Mouse (Mus musculus) c-Kit-negative CD71-positive TER-119-positive erythroid progenitor cells, embryonic 14.5 days (primary cell): ENCODE data around the gene Ebf1.

Experiments used
- DNase-seq: peaks from one replicate; pipeline ENCODE4 v3.0.0-alpha.2; 2013; ENCODE audit warnings: low read depth, low spot score

Gene Ebf1

GRCm38 (mm10) chr11:44663609-44664141 lies 46.6 kb downstream of the Ebf1 start:
- DNase-seq, result no peak

- DNase-seq, result no peak
These were observed 48.1 kb downstream of the Ebf1 start for GRCm38 (mm10) chr11:44665156-44665682.

DNA sequence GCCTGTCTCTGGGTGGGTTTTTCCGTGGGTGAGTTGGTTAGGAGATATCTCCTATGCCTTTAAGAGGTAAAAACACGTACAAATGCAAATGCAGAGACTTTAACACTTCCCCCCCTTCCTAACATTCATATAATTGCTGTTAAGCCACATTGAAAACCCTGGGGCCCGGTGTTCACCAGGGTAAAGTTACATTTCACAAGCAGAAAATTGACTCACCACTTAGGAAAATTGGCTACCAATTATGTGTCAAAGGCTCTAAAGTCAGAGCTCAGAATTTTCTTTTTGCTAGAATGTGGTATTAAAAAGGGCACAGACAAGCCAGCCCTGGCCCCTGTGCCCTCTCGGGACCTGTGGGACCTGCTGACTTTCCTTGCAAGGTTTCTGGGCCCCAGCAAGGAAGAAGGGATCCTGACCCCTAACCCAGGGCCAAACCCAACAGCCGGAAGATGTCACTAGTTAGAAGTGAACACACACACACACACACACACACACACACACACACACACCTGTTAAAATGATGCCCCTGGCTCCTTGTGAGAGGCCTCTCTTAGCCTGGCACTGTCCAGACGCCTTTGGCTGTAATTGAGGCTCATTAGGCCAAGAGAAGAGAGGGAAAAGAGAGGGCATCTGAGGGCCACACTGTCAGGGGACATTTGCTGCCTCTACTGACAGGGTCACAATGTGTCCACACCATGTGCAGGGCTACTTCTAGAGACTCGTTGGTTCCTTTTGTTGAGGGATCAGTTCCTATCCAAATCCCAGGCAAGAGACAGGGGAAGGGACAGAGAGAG lies 48.8 kb downstream of the Ebf1 start:
- DNase-seq, result no peak

GRCm38 (mm10) chr11:44666741-44667140 lies 49.6 kb downstream of the Ebf1 start:
- no peak for DNase-seq

DNA sequence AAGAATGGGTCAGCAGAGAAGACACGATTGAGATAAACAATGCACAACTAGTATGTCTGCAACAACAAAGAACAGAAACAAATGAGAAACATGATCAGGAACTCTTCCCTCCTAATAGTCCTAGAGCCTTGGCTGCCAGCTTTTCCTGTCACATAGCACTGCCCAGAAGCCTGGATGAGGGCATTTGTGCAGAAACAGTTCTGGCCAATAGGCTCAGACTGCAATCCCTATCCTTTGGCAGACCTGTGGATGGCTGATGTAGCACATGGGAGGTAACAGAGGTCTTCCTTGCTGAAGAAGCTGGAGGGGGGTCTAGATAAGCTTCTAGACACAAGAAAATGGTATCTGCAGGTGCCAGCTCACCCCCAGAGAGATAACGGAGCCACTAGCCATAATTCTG lies 64.2 kb downstream of the Ebf1 start:
- no peak for DNase-seq

- no peak for DNase-seq
These were observed 64.9 kb downstream of the Ebf1 start for GRCm38 (mm10) chr11:44681995-44682394.

GRCm38 (mm10) chr11:44682703-44683539 lies 65.8 kb downstream of the Ebf1 start:
- no peak for DNase-seq

DNA sequence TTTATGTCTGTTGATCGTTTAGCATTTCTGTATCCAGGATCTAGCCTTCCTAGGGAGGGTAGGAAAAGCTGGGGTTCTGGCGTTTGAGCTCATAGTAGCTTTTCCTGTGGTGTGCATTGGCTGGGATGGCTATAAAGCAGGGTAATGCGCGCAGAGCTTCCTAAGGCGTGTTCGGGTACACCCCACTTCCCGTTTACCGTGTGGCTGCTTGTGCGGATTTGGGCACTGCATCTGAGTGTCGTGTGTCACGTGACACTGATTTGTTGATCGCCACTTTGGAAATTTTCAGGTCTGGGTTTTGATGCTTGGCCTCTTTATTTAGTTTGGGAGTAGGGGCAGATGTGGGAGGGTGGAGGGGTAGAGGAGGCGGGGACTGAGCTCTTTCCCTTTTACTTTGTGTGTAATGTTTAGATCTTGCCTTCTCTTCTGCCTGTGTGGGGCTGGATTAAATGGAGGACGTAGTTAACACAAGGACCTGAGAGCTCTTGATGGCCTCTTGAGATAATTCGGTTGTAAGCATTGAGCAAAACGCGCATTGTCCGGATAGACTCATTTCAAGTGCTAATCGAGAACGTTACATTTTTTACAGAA lies 67.5 kb downstream of the Ebf1 start:
- DNase-seq, result no peak

DNA sequence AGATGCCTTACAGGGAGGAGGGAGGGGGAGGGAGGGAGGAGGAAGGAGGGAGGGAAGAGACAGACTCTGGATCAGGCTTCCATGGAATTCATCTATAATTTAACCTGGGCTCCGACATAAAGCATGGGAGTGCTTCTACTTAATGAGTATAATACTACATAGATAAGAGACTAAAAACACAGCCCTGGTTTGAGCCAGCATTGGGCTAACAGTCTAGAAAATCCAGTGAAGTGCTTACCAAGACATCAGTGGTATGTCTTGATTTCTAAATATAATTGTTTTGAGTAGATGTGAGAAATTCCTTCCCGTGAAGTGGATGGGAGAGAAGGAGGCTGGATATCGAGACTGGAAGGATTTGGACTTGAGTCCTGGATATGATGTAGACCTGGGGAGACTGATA lies 68.0 kb downstream of the Ebf1 start:
- no peak for DNase-seq

DNA sequence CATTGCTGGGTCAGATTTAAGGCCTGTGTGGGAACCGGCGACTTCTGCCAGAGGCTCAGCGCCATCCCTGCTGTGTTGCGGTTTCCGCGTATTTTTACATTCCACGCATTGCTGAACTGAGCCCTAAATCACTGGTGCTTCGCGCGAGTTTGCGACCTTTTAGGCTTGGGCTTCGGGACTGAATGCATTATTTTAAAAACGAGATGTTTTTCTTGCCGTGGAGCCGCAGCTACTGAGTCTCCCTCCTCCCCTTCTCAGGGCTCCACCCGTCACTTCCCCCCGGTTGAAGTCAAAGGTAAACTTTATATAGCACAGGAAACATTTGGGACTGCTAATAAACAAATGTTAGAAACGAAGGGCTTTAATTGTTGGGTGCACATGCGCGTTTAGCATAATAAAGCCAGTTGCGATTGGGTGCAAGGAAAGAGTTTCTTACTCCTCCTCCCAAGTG lies 68.8 kb downstream of the Ebf1 start:
- no peak for DNase-seq

DNA sequence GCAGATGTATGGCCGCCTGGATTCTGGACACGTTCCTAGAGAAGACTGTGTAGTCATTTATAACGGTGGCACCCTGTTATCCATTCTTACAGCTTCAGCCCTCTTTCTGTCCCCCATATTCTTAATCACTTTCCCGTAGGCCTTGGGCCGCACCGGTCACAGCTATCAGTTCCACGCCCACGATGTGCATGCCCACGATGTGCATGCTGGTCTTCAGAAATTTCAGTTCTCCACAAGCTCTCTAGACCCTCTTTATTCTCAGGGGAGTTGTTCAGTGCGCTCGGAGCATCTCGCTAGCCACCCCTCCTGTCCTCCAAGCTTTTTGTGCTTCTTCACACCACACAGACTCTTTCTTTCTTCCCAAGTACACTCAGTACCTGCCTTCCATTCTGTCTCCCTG lies 69.3 kb downstream of the Ebf1 start:
- no peak for DNase-seq

DNA sequence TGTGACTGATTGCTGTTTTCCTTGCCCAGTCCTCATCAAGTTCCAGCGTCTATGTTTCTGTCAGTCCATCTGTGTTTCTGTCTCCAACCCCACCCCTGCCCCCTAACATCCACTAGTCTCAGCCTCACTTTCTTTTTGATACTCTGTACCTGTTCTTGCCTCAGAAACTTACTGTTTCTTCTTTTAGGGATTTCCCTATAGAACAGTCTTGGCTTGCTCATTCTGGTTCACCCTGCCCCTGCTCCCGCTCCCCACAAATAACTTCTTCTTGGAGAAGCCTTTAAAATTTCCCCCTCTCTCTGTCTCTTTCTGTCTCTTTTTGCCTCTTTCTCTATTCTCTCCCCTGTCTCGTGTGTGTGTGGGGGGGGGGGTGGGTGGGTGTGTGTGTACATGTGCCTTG lies 71.4 kb downstream of the Ebf1 start:
- no peak for DNase-seq

DNA sequence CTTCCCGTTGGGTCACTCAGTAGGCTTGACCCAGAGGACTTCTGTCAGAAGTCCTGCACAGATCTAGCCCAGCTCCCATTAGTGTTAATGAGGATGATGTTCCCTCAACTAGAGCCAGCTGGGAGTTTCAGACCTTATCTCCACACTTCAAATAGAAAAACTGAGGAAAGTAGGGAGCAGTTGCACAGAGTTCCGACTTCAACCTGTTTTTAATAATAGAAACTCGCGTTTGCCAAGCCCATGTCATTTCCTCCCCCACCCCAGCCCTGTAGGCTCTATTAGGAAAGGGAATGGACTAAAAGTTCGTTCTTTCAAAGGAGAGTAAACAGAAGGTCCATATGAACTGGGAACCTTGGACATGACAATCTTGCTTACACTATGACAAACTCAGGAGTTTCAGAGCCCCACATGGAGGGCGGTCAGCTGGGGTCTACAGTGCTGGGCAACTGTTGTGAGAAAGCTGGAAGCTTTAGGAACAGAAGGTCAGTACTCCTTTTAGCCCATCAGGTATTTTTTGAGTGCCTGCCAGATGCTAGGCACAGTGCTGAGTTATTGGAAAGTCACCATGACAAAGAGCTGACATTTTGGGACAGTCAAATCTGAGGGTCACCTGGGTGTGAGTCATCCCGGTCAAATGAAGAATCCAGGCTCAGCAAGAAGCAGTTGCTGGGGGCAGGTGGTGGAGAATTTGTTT lies 72.6 kb downstream of the Ebf1 start:
- DNase-seq, result no peak

- no peak for DNase-seq
These were observed 73.1 kb downstream of the Ebf1 start for GRCm38 (mm10) chr11:44690265-44690572.

DNA sequence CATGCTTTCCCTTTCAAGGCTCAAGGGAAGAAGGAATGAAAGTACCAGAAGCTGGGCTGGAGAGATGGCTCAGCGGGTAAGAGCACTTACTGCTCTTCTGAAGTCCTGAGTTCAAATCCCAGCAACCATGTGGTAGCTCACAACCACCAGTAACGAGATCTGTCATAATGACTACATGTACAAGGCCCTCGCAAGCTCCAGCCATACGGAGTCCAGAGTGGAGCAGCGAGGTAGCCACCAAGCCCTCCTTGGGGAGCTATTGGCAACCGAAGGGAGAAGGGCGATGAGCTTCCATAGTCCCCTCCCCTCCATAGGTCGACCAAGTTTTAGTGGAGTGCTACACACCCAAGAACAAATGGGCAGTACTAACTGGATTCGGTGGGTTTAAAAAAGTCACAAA lies 78.3 kb downstream of the Ebf1 start:
- no peak for DNase-seq

DNA sequence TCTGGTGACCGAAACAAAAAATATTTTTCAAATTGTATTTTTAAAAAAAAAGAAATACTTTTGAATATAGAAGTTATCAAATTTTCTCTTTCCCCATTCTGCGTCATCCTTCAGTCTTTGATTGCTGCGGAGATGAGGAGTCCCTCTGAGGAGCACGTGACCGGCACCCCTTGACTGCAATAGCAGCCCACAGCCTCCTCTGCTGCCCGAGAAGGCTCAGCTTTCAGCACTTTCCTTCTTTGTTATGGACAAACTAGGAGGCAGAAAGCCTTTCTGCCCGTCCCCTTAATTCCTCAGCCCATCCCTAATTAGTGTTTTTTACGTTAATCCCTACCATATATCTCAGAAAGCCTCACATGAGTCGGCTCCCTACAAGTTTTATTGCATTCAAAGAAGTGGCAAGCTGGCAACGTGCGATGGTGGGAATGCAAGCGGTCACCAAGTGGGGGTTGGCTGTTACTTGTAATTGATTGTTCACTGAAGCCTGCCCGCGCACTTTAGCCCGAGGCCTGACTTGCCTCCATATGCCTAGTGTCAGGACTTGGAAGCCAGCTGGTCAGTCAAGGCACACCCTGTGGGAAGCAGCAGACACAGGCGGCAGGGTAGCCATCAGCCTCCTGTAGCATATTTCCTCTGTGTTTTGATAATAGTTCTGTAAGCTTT lies 79.6 kb downstream of the Ebf1 start:
- no peak for DNase-seq

- no peak for DNase-seq
These were observed 83.1 kb downstream of the Ebf1 start for GRCm38 (mm10) chr11:44700181-44700580.

DNA sequence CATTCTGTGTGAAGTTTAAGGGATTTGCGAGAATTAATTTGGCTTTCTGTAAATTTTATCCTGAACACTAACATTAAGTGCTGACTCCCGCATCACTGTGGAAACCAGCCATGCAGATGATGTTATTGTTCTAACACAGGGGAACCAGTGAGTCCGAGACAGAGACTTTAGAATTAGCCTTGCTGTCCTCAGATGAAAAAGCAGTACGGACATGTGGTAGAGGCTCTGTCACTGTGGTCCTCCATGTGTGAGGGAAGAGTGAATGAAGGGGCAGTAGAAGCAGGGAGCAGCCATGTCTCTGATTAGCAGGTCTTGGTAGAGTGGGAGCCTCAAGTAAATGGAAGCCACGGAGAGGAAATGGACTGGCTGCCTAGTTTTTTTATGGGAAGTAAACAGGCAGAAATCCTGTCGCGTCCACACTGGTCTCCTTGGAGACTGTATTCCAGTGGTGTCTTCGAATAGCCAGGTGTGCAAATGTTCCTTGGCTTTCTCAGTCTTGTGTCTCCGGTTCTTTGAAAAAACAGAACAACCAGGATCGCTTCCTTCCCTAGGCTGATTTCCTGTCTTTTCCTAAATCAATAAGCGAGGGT lies 84.2 kb downstream of the Ebf1 start:
- DNase-seq, result no peak

- DNase-seq, result no peak
These were observed 84.7 kb downstream of the Ebf1 start for GRCm38 (mm10) chr11:44701864-44702263.

DNA sequence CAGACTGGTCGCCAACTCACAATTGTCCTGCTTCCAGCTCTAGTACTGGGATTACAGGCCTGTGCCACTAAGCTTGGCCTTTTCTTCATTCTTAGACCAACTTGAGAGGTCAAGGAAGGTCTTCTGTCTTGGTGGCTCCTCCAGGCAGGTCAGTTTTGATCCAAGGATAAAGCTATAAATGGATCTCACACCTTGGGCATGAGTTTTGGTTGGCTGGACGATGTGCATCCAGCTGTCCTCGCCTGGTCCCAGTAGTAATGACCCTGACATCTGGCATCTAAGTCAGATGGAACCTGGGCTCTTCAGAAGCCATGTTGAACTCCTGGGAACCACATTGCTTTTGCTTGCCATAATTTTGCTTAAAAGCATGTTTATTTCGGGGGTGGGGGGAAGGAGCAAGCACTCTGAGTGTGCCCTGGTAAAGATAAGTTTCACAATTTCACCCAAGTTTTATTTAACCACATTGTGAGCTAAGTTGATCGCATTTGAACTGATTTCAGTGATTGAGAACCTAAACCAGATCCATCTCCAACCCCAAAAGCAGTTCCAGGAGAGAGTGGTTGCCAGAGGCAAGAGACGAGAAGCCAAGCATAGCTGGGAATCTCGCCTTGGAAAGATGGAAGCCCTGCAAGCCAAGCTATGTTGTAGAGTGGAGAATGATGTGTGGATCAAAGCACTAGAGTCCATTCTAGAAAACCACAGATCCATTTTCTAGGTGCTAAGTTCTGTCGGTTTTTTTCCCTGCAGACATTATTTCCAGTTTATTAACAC lies 85.8 kb downstream of the Ebf1 start:
- no peak for DNase-seq
